Mouse (Mus musculus) CH12.LX (cell line): ENCODE measurements around the gene Chrna1.

Source experiments
- CTCF ChIP-seq, 2 experiments: IDR thresholded peaks in 1 of 2; conservative IDR thresholded peaks in 1 of 2; 2 replicates each; pipeline ENCODE4 v1.5.1; 2011 to 2012; ENCODE audit warnings: low read depth in 2 of 2, low read length in 2 of 2, improper control_type of control experiment in 1 of 2, inconsistent platforms in 1 of 2, mild to moderate bottlenecking in 1 of 2, moderate library complexity in 1 of 2
- EP300 ChIP-seq: IDR thresholded peaks from 2 replicates; pipeline ENCODE4 v1.6.1; 2011; ENCODE audit warnings: low read length, improper control_type of control experiment
- MAFK ChIP-seq: IDR thresholded peaks from 2 replicates; pipeline ENCODE4 v1.6.1; 2011; ENCODE audit warnings: low read length, improper control_type of control experiment; ENCODE audit not compliant: insufficient replicate concordance
- MAX ChIP-seq: IDR thresholded peaks from 2 replicates; pipeline ENCODE4 v1.6.1; 2011; ENCODE audit warnings: low read length, improper control_type of control experiment
- MEF2A ChIP-seq: IDR thresholded peaks from 2 replicates; pipeline ENCODE4 v1.6.1; 2014; ENCODE audit warnings: low read depth, mild to moderate bottlenecking, inconsistent platforms, low read length, improper control_type of control experiment, borderline replicate concordance
- MYC ChIP-seq: IDR thresholded peaks from 2 replicates; pipeline ENCODE4 v1.6.1; 2011; ENCODE audit warnings: low read depth, mild to moderate bottlenecking, improper control_type of control experiment, low read length
- POLR2A ChIP-seq: IDR thresholded peaks from 2 replicates; pipeline ENCODE4 v1.6.1; 2011; ENCODE audit warnings: low read depth, mild to moderate bottlenecking, improper control_type of control experiment, low read length
- POLR2AphosphoS2 ChIP-seq: IDR thresholded peaks from 2 replicates; pipeline ENCODE4 v1.6.1; 2011; ENCODE audit warnings: low read depth, low read length, improper control_type of control experiment
- RAD21 ChIP-seq: IDR thresholded peaks from 2 replicates; pipeline ENCODE4 v1.6.1; 2011; ENCODE audit warnings: low read depth, mild to moderate bottlenecking, low read length, improper control_type of control experiment, moderate library complexity
- RCOR1 ChIP-seq: conservative IDR thresholded peaks from 2 replicates; pipeline ENCODE4 v1.6.1; 2012; ENCODE audit warnings: low read depth, mild to moderate bottlenecking, inconsistent platforms, low read length, improper control_type of control experiment
- UBTF ChIP-seq: IDR thresholded peaks from 2 replicates; pipeline ENCODE4 v1.6.1; 2012; ENCODE audit warnings: low read depth, mild to moderate bottlenecking, inconsistent platforms, low read length, improper control_type of control experiment, moderate library complexity
- USF2 ChIP-seq: conservative IDR thresholded peaks from 2 replicates; pipeline ENCODE4 v1.6.1; 2011; ENCODE audit warnings: low read depth, low read length, improper control_type of control experiment

GRCm38 (mm10) chr2:73605077-73605476 lies 24.9 kb upstream of the Chrna1 start:
- TF ChIP-seq CTCF (conservative IDR thresholded peaks at IDR 0.05 in 1 of 2, IDR thresholded peaks at IDR 0.05 in 1 of 2; ENCODE audit: low read depth in 2 of 2, low read length in 2 of 2) = no peak
- no peak for TF ChIP-seq MEF2A
- no peak for TF ChIP-seq POLR2AphosphoS2
- TF ChIP-seq USF2 = no peak
- no peak for TF ChIP-seq RAD21
- TF ChIP-seq UBTF = no peak
- no peak for TF ChIP-seq MYC
- TF ChIP-seq EP300 = peak; percentile 15; the same call in 1 of the 2 replicates
- no peak for TF ChIP-seq POLR2A
- TF ChIP-seq MAFK = no peak
- no peak for TF ChIP-seq RCOR1
- TF ChIP-seq MAX = peak; percentile 48; the same call in 1 of the 2 replicates
